Mouse (Mus musculus) thymus, adult 18-20 months (tissue): ENCODE data around the gene Dner.

Experiments
- DNase-seq, 2 experiments: peaks; one replicate each; pipeline ENCODE4 v3.0.0; 2022; ENCODE audit warnings: mixed read lengths in 2 of 2

Dner gene

DNA sequence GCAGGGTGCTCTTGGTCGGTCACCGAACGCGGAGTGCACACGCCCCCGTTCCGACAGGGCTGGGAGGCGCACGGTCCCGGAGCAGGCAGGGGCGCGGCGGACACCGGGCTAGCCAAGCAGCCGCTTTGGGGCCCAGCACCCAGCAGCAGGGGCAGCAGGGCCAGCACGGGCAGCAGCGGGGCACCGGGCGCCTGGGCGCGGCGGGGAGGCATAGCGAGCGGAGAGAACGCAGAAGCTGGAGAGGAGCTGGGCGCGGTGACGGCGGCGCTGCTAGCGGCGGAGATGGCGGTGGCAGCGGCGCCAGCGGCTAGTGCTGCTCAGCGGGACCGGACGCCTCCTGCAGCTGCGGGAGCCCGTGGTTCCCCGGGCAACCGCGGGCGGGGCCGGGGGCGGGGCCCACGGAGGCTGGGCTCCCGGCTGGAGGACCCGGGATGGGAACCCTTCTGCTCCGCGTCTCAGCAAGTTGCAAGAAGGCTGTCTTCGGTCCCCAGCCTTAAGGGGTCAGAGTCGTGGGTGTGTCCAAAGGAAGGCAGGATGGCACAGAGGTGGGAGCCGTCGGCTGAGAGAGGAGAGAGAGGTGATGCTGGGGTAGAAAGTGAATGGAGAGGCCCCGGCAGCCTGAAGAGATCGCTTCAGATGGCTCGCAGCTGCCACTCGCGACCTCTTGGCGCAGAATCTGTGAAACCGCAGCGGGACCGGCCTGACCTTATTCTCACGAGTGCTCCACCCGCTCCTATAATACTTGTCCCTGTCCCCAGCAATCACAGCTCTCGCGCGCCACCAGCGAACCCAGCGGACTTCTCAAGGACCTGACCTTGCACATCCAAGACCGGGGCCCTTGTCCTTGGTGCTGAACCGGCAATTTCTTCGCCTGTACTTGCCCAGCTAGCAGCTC is at the start of gene Dner:
Dner (minus strand) TSS at position 705 of the 895 bp plus-strand sequence.
- peak; percentile 7 to 10 for DNase-seq

DNA sequence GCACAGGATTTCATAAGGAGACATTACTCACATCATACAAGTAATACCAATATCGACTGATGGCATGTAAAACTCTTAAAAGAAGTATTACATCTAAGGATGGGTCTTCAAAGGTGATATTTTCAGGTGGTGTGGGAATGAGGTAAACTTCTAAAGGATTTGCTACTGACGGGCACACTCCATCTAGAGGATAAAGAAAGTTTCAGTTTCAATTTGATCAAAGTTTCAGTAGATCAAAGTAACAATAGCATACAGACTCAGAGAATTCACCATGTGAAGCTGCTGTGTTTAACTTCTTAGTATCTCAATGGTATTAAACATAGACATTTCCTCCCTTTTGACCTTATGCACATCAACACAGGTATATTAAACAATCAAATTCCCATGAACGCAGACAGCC is 46.1 kb upstream of the Dner start:
- no peak for DNase-seq

GRCm38 (mm10) chr1:84740080-84740479 is 44.1 kb upstream of the Dner start:
- DNase-seq, result no peak

- DNase-seq, result no peak
These were observed 41.1 kb upstream of the Dner start for GRCm38 (mm10) chr1:84737097-84737496.

- DNase-seq, result no peak
These were observed 37.8 kb upstream of the Dner start for GRCm38 (mm10) chr1:84733799-84734198.

- DNase-seq, result no peak
These were observed 35.7 kb upstream of the Dner start for GRCm38 (mm10) chr1:84731763-84732162.

DNA sequence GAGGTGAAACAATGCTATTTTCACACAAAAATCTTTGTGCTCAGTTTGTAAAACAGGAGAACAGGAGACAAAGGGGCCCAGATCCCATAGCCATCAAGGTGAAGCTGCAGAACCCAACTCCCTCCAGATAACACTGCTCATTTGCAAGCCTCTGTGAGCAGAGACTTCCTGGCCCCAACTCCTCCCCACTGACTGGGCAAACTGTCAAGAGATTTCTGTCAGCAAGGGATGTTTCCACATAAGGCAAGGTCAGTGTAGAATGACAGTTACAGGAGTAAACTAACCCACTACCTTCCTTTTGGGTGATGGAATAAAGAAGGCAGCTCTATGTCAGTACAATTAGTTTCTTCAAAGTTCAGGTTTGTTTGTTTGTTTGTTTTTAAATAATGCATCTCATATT is 26.8 kb upstream of the Dner start:
- no peak for DNase-seq

- no peak for DNase-seq
These were observed 26.4 kb upstream of the Dner start for GRCm38 (mm10) chr1:84722371-84722770.

DNA sequence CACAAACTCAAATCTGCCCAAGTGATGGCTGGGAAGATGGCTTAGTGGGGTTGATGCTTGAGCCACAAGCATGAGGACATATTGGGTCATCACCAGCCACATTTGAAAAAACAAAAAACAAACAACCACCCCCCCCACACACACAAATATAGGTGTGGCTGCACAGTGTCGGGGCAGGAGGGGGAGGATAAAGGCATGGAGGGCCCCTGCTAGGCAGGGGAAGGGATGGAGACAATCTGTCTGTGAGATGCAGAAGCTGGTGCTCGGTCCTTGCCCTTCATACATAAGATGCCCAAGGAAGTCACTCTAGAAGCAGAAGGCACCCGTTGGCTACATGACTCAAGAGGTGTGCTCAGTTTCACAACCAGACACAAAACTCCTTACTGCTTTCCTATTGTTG is 25.9 kb upstream of the Dner start:
- no peak for DNase-seq

DNA sequence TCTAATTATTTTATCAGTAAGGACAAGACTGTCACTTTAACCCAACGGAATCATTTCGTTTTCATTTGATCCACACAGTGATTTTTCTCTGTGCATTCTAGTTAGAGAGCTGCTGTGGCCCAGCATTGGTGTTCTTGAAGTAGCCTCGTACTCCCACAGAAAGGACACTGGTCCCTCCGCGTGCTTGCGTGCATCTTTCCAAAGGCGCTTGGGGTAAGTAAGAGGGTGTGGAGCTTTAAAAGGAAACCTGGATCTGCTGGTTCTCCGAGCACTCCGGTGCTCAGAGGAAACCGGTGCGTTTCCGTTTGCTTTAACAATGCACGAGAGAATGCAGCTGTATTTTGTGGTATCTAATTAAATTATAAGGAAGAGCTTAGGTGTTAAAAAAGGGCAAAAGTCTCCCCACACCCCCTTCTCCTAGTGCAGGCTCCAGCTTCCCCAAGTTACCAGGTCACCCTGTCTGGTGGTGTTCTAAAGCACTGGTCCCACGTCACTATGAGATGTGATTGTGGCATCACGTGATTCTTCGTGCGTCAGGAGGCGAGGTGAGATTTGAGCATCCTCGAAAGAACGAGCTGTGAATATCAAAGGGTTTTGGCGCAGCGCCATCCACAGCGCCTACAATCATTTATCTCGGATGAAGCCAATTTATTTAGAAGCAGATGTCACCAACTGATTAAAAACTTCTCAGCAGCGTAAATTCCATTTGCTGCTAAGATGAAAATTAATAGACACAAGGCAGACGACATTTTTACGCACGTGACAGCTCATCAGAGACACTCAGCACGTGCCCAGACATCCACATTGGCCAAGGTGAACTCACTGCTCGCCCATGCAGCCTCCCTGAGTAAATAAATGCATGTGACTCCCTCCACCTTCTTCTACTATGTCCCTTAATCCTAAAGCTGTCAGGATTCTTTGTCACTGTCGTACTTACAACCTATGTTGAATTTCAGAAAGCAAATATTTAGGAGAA is 14.1 kb upstream of the Dner start:
- no peak for DNase-seq

- no peak for DNase-seq
These were observed 13.4 kb upstream of the Dner start for GRCm38 (mm10) chr1:84709406-84709805.

DNA sequence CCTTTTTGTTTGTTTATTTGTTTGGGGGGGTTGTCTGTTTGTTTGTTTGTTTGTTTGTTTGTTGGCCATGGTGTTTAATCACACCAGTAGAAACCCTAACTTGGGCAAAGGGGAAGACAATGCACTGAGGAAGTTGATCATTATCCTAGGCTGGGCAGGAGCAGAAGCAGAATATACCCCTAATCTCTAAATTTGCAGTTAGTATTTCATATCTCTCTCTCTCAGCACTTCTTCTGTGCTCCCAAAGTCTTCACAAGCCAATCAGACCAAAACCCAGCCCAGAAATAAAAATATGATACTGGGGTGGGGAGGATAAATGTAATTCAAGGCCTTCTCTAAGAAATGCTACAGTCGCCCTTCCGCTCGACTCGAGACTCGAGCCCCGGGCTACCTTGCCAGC is 4.2 kb upstream of the Dner start:
- no peak for DNase-seq

DNA sequence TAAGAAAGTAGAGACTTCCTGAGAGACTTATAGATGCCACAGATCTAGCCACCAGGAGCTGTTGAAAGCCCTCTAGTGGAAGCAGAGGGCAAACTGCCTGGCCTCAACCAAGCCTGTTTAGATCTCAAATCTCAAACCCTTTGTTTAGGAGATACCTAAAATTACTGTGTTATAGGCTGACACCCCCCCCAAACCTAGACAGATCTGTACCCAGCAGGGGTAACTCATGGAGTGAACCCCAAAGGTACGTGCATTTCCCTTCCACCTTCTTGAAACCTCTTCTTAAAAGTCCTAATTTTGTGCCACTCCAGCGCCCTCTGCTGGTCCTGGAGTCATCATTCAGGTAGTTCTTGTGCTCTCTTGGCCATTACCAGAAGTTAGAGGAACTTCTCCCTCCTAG is 1.1 kb upstream of the Dner start:
- DNase-seq, result no peak

DNA sequence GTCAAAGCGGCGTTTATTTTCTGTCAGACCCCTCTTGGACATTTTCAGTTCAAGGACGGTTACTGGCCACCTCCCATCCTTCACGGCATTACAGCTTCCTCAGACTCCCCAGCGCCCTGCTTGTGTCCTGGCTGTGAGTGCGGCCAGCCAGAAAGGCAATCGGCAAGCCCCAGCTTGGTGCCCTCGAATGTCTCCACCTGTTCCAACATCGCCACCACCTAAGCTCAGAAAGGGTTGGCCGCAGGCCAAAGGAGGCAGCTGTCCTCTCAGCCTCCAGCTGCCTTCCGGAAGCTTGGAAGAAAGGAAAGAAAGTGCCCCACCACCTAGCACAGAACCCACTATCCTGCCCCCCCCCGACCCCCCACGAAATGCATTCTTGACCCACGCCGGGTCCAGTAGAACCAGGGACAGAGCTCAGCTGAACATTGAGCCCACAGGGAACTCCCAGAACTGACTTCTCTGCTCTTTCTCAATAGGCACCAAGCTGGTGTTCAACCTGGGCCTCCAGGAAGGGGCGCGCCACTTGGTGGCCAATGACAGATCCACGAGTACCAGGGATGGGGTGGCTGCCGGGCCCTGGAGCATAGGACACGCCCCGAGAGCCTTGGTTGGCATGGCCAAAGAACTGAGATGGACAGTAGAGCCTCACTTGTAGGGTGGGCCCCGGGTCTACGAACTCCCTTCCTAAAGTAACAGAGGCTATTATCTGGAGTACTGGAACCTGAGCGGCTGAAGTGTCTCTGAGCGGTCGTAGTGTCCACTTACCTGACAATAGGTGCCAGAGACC is 1.1 kb downstream of the Dner start:
- DNase-seq, result no peak

DNA sequence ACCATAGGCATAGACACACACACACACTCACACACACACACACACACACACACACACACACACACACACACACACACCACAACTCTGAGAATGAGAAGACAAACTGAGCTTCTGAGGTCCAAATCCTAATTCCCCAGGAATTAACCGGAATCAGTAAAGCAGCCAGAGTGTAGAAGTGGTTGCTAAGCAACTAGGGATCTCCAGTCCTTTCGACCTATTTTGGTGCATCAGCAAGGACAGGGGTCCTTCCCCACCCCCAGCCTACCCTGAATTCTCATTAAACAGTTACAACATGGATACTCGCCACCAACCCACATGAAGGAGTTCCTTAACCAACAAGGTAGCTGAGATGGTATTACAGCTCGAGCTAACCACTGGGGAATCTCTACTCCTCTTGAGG is 18.1 kb downstream of the Dner start:
- DNase-seq, result no peak

DNA sequence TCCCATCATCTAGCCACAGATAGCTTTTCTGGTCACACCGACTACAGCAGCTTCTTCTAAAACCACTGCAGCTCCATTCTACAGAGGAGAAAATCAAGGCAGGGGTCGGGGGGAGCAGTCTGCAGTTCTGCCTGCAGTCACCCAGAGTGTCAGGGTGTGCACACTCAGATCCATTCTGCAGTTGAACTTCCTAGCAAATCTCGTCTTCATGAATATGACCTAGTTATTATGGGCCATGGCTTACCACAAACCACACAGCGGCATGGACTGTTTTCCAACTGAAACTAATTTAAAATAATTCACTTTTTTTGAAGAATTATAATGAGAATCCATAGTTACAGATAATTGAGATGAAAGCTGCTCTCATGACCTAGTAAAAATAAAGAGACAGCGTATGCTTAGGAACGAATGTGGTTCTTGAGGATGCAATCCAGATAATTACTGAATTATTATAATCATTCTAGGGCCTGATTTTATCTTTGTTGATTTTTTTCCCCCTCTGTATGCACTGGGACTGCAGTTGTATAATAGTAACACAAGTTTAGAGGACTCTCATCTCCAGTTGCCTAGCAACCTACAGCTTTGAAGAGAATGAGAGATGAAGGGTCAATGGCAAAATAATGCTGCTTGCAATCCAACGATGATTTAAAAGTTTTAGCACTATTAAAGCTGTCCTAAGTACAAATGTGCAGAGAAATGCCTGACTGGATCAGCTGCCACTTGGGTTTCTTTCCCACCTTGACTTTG is 27.7 kb downstream of the Dner start:
- no peak for DNase-seq

DNA sequence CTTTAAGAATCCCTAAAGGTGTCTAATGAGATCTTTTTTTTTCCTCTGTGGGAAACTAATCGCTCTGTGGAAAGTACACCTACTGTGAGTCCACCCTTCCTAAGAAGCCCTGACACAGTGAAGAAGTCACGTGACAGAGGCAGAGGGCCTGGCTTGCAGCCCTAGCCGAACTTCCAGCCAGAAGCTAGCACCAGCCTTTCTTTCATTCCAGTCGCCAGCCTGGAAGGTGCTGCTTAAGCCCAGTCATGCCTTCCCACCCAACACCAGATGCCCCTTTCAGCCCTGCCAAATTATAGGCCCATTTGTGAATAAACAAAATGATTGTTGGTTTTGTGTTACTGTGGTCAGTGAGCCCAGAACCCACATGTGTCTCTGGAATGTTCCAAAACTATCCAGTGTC is 28.4 kb downstream of the Dner start:
- DNase-seq, result no peak

GRCm38 (mm10) chr1:84664377-84665118 is 31.5 kb downstream of the Dner start:
- DNase-seq, result no peak

DNA sequence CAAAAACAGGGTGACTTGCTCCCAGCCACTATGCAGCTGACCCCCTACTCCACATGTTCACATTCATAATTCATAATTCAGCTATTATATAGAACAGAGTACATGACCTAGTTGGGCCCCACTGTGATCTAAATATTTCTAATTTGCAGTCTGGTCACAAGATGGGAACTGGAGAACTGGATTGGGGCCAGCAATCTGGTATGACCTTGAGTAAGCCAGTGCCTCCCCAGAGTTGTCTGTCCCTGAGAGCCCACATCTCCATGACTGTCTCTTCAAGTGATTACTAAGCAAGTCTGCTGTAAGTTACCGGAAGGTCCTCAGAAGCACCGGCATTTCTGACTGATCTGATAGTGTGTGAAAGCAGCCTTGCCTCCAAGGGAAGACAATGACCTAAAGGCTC is 49.2 kb downstream of the Dner start:
- DNase-seq, result no peak

DNA sequence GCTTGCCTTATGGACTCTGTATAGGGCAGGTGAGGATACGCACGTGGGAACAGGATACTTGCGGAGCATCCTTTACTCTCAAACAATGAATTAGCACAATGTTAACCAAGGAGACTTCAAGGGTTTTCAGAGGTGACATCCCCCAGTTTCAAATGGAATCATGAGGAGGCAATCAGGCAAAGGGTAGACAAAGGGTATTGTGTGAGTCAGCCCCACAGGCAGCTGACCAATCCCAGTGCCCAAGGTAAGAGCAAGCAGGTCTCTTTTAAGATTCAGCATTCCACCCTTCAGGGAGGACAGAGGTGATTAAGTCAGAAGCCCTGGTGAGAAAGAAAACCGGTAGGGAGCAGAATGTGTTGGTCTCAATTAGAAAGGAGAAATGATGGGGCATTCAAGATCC is 55.6 kb downstream of the Dner start:
- no peak for DNase-seq

DNA sequence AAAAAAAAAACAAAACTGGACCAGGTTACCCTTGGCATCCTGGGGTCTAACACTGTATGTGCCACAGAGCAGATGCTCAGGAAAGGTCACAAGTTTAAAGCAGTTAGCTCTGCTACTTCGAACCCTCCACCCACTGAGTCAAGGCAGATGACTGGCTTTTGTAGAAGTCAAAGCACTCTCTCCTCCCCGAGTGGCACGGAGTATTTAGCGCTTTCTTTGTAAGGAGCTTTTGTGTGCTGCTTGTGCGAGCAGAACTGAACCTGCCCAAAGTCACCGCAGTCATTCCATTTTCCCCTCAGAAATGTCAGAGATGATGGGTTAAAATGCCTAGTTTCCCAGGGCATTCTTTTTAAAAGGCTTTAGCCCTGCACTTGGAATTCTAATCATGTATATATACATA is 59.1 kb downstream of the Dner start:
- DNase-seq, result no peak
